Mouse (Mus musculus) MEL (cell line): ENCODE measurements around the gene Scfd2. TPM values are rescaled to one million over a fixed set of nuclear protein-coding genes. Genes with fewer than 3 reads are reported as not detected.

Experiments
- DNase-seq: peaks from one replicate; pipeline ENCODE4 v3.0.0; 2011; ENCODE audit warnings: low read depth, low spot score
- H3K27ac ChIP-seq: 2 replicates; pipeline ENCODE4 v1.5.1; 2012; ENCODE audit warnings: low read depth, mild to moderate bottlenecking, control low read depth, low read length, moderate library complexity; ENCODE audit not compliant: control insufficient read depth
- H3K27me3 ChIP-seq, 2 experiments: fragments of 150-350 bp in 1 of 2; sonication (generic) in 1 of 2; 2 replicates each; pipeline ENCODE4 v1.6.1; 2012; ENCODE audit warnings: low read length in 2 of 2, mild to moderate bottlenecking in 2 of 2, improper control_type of control experiment in 1 of 2, moderate library complexity in 1 of 2; ENCODE audit not compliant: insufficient read depth in 2 of 2, control insufficient read depth in 1 of 2
- H3K36me3 ChIP-seq, 2 experiments: 2 replicates each; pipeline ENCODE4 v1.6.1; 2012 to 2014; ENCODE audit warnings: low read length in 2 of 2, improper control_type of control experiment in 1 of 2, inconsistent platforms in 1 of 2, mild to moderate bottlenecking in 1 of 2; ENCODE audit not compliant: insufficient read depth in 2 of 2, control insufficient read depth in 1 of 2
- H3K4me1 ChIP-seq, 2 experiments: fragments of 150-350 bp in 1 of 2; sonication (generic) in 1 of 2; 2 replicates each; pipeline ENCODE4 v1.6.1; 2012; ENCODE audit warnings: low read length in 2 of 2, improper control_type of control experiment in 1 of 2, mild to moderate bottlenecking in 1 of 2; ENCODE audit not compliant: insufficient read depth in 2 of 2, control insufficient read depth in 1 of 2
- H3K4me3 ChIP-seq, 2 experiments: fragments of 150-350 bp in 1 of 2; sonication (generic) in 1 of 2; 2 replicates each; pipeline ENCODE4 v1.5.1; 2012; ENCODE audit warnings: low read depth in 2 of 2, low read length in 2 of 2, mild to moderate bottlenecking in 2 of 2, moderate library complexity in 2 of 2, control low read depth in 1 of 2, improper control_type of control experiment in 1 of 2; ENCODE audit not compliant: control insufficient read depth in 1 of 2, insufficient read depth in 1 of 2
- H3K79me2 ChIP-seq: 2 replicates; pipeline ENCODE4 v1.6.1; 2012; ENCODE audit warnings: mild to moderate bottlenecking, low read length, moderate library complexity; ENCODE audit not compliant: control insufficient read depth, poor library complexity, insufficient read depth
- H3K9ac ChIP-seq: 2 replicates; pipeline ENCODE4 v1.6.1; 2012; ENCODE audit warnings: low read depth, mild to moderate bottlenecking, control low read depth, low read length, moderate library complexity; ENCODE audit not compliant: control insufficient read depth, poor library complexity, severe bottlenecking
- H3K9me3 ChIP-seq: fragments of 150-350 bp; sonication (generic); replicated peaks from 2 replicates; pipeline ENCODE4 v1.6.1; 2012; ENCODE audit warnings: mild to moderate bottlenecking, low read length, improper control_type of control experiment, moderate library complexity; ENCODE audit not compliant: insufficient read depth
- BHLHE40 ChIP-seq: IDR thresholded peaks from 2 replicates; pipeline ENCODE4 v1.6.1; 2012; ENCODE audit warnings: low read depth, mild to moderate bottlenecking, inconsistent platforms, low read length, improper control_type of control experiment, borderline replicate concordance
- CTCF ChIP-seq, 3 experiments: IDR thresholded peaks in 2 of 3; conservative IDR thresholded peaks in 1 of 3; 2 replicates each; pipeline ENCODE4 v1.5.1; 2011 to 2012; ENCODE audit warnings: low read length in 3 of 3, low read depth in 2 of 3, mild to moderate bottlenecking in 2 of 3, improper control_type of control experiment in 1 of 3, inconsistent platforms in 1 of 3, mixed read lengths in 1 of 3, moderate library complexity in 1 of 3; ENCODE audit not compliant: control insufficient read depth in 1 of 3, insufficient read depth in 1 of 3, poor library complexity in 1 of 3, severe bottlenecking in 1 of 3
- E2F4 ChIP-seq: IDR thresholded peaks from 2 replicates; pipeline ENCODE4 v1.6.1; 2011; ENCODE audit warnings: low read depth, low read length, improper control_type of control experiment, borderline replicate concordance
- ELF1 ChIP-seq: IDR thresholded peaks from 2 replicates; pipeline ENCODE4 v1.6.1; 2014; ENCODE audit warnings: low read depth, mild to moderate bottlenecking, inconsistent platforms, low read length, improper control_type of control experiment, moderate library complexity
- EP300 ChIP-seq, 2 experiments: IDR thresholded peaks; 2 replicates each; pipeline ENCODE4 v1.6.1; 2011; ENCODE audit warnings: improper control_type of control experiment in 2 of 2, low read length in 2 of 2, low read depth in 1 of 2, mild to moderate bottlenecking in 1 of 2
- ETS1 ChIP-seq: IDR thresholded peaks from 2 replicates; pipeline ENCODE4 v1.6.1; 2012; ENCODE audit warnings: low read depth, mild to moderate bottlenecking, inconsistent platforms, low read length, improper control_type of control experiment, moderate library complexity
- GATA1 ChIP-seq: IDR thresholded peaks from 2 replicates; pipeline ENCODE4 v1.6.1; 2011; ENCODE audit warnings: low read depth, low read length, improper control_type of control experiment
- MAX ChIP-seq: IDR thresholded peaks from 2 replicates; pipeline ENCODE4 v1.6.1; 2011; ENCODE audit warnings: low read length, improper control_type of control experiment
- MAZ ChIP-seq: IDR thresholded peaks from 2 replicates; pipeline ENCODE4 v1.6.1; 2012; ENCODE audit warnings: low read depth, mild to moderate bottlenecking, inconsistent platforms, low read length, improper control_type of control experiment
- MEF2A ChIP-seq: IDR thresholded peaks from 2 replicates; pipeline ENCODE4 v1.6.1; 2014; ENCODE audit warnings: low read depth, mild to moderate bottlenecking, inconsistent platforms, low read length, improper control_type of control experiment; ENCODE audit not compliant: poor library complexity, insufficient replicate concordance, severe bottlenecking; ENCODE audit errors: extremely low read depth
- MYB ChIP-seq: IDR thresholded peaks from 2 replicates; pipeline ENCODE4 v1.6.1; 2011; ENCODE audit warnings: mild to moderate bottlenecking, low read depth, low read length, improper control_type of control experiment
- POLR2A ChIP-seq, 2 experiments: IDR thresholded peaks; 2 replicates each; pipeline ENCODE4 v1.6.1; 2011 to 2012; ENCODE audit warnings: low read length in 2 of 2, mild to moderate bottlenecking in 2 of 2, control low read depth in 1 of 2, improper control_type of control experiment in 1 of 2, low read depth in 1 of 2, moderate library complexity in 1 of 2; ENCODE audit not compliant: control insufficient read depth in 1 of 2, insufficient read depth in 1 of 2, poor library complexity in 1 of 2
- SIN3A ChIP-seq: IDR thresholded peaks from 2 replicates; pipeline ENCODE4 v1.6.1; 2012; ENCODE audit warnings: low read length, improper control_type of control experiment, inconsistent platforms
- TAL1 ChIP-seq: IDR thresholded peaks from 2 replicates; pipeline ENCODE4 v1.6.1; 2012; ENCODE audit warnings: mild to moderate bottlenecking, inconsistent platforms, low read length, moderate library complexity, mixed read lengths
- TBP ChIP-seq: IDR thresholded peaks from 2 replicates; pipeline ENCODE4 v1.8.0; 2011; ENCODE audit warnings: low read depth, low read length, improper control_type of control experiment
- UBTF ChIP-seq: IDR thresholded peaks from 2 replicates; pipeline ENCODE4 v1.6.1; 2012; ENCODE audit warnings: low read depth, mild to moderate bottlenecking, inconsistent platforms, low read length, improper control_type of control experiment, moderate library complexity, borderline replicate concordance; ENCODE audit not compliant: insufficient read depth
- USF1 ChIP-seq: IDR thresholded peaks from 2 replicates; pipeline ENCODE4 v1.6.1; 2014; ENCODE audit warnings: low read depth, mild to moderate bottlenecking, inconsistent platforms, low read length, improper control_type of control experiment, moderate library complexity
- USF2 ChIP-seq, 2 experiments: IDR thresholded peaks; 2 replicates each; pipeline ENCODE4 v1.6.1; 2011 to 2012; ENCODE audit warnings: improper control_type of control experiment in 2 of 2, low read length in 2 of 2, borderline replicate concordance in 1 of 2, inconsistent platforms in 1 of 2, low read depth in 1 of 2, mild to moderate bottlenecking in 1 of 2; ENCODE audit not compliant: insufficient read depth in 1 of 2
- ZKSCAN1 ChIP-seq: IDR thresholded peaks from 2 replicates; pipeline ENCODE4 v1.6.1; 2012; ENCODE audit warnings: low read depth, mild to moderate bottlenecking, inconsistent platforms, low read length, improper control_type of control experiment, moderate library complexity
- polyA plus RNA-seq, 2 experiments: library from polyadenylated mRNA; stranded (reverse) in 1 of 2; unstranded in 1 of 2; fragments of >175 nt in 1 of 2; fragments of >200 nt in 1 of 2; gene quantifications; 2 replicates each; pipeline versions ENCODE4 v1.2.1 to v1.2.4; 2012; ENCODE audit warnings: low replicate concordance in 2 of 2, low read depth in 1 of 2; ENCODE audit not compliant: insufficient read length in 2 of 2, insufficient read depth in 1 of 2, missing spikeins in 1 of 2
- total RNA-seq: library from RNA; depleted of rRNA; stranded (reverse); fragments of 300-350 nt; gene quantifications from 2 replicates; pipeline ENCODE4 v1.2.3, GENCODE M21; 2012

Scfd2 gene
- total and polyA plus RNA-seq, 3 experiments, result 18.8 to 20.3 TPM; not detected in 1

DNA sequence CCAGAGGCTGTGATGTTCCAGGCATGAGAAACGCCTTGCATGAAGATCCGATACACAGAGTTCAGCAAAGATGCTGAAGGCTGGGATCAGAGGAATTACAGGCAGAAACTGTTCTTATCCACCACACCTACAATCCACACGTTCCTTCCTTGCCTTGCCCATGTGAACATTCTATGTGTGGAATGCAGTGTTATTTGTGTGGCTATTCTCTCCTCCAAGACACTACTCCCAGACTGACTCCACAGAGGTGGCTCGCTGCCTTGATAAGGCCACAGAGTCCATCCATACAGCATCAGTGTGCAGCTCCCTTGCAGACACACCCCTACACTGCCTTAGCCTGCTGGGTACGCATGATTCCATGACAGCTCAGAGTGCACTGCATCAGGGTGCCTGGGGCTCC is 221.5 kb downstream of the Scfd2 start:
- no peak overlapping the region for H3K27ac ChIP-seq
- H3K36me3 ChIP-seq, result no peaks in the 10 kb centered on the region
- no peak overlapping the region for H3K9ac ChIP-seq
- H3K4me3 ChIP-seq, result no peak overlapping the region
- no peaks in the 10 kb centered on the region for H3K27me3 ChIP-seq
- H3K9me3 ChIP-seq, result no peaks in the 10 kb centered on the region
- TF ChIP-seq TAL1, result no peak
- TF ChIP-seq TBP, result no peak
- no peak for TF ChIP-seq USF2 (IDR thresholded peaks at IDR 0.05; ENCODE audit: borderline replicate concordance in 1 of 2, insufficient read depth in 1 of 2, low read depth in 1 of 2, low read length in 2 of 2)
- no peaks in the 10 kb centered on the region for H3K79me2 ChIP-seq
- DNase-seq, result no peak
- no peaks in the 10 kb centered on the region for H3K4me1 ChIP-seq

DNA sequence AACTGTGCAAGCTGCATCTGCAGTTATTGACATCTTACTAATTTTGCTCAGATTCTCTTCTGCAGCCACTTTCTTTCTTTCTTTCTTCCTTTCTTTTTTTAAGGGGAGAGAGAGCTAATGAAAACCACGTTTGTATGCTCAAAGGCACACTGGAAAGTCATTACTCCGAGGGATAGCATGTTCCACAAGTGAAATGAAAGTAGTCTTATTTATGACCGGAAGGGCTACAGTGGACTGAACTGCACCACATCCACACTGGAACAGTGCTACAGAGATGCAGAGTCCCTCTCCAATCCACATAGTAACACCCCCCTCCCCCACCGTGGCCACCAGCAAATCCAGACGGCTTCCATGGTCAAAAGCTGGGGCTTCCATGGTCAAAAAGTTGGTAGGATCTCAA is 224.3 kb downstream of the Scfd2 start:
- no peaks in the 10 kb centered on the region for H3K36me3 ChIP-seq
- no peak for TF ChIP-seq BHLHE40
- TF ChIP-seq TAL1, result no peak
- TF ChIP-seq CTCF (IDR thresholded peaks at IDR 0.05 in 2 of 3, conservative IDR thresholded peaks at IDR 0.05 in 1 of 3; ENCODE audit: control insufficient read depth in 1 of 3, insufficient read depth in 1 of 3, low read depth in 2 of 3, low read length in 3 of 3, poor library complexity in 1 of 3, severe bottlenecking in 1 of 3), result no peak
- TF ChIP-seq GATA1, result no peak
- no peak for TF ChIP-seq E2F4
- TF ChIP-seq UBTF, result no peak
- TF ChIP-seq POLR2A (IDR thresholded peaks at IDR 0.05; ENCODE audit: control insufficient read depth in 1 of 2, insufficient read depth in 1 of 2, low read depth in 1 of 2, low read length in 2 of 2, poor library complexity in 1 of 2), result no peak
- TF ChIP-seq MAZ, result no peak
- no peak for TF ChIP-seq MEF2A
- no peak for TF ChIP-seq ELF1
- TF ChIP-seq ZKSCAN1, result no peak
- no peak for TF ChIP-seq ETS1
- no peak for TF ChIP-seq EP300 (IDR thresholded peaks at IDR 0.05; ENCODE audit: low read depth in 1 of 2, low read length in 2 of 2)
- no peak for TF ChIP-seq MYB
- no peak for TF ChIP-seq USF1
- TF ChIP-seq SIN3A, result no peak
- no peak for TF ChIP-seq MAX
- TF ChIP-seq, all 39 proteins: peak for 0
- peaks cover 0 to 3% of the 10 kb centered on the region in 2 experiments; a peak in 3 of 4 replicates for H3K4me1 ChIP-seq
- no peaks in the 10 kb centered on the region for H3K27me3 ChIP-seq
- H3K27ac ChIP-seq, result no peak overlapping the region
- DNase-seq, result no peak
- H3K4me3 ChIP-seq, result no peak overlapping the region
- no peaks in the 10 kb centered on the region for H3K9me3 ChIP-seq
- H3K9ac ChIP-seq, result no peak overlapping the region
- H3K79me2 ChIP-seq, result no peaks in the 10 kb centered on the region
